Mouse (Mus musculus): ENCODE data around the gene Zc3h13. TPM values are rescaled to one million over a fixed set of nuclear protein-coding genes. Genes with fewer than 3 reads are reported as not detected.

The Zc3h13 gene
- polyA plus RNA-seq, 1 experiment from 2014 or later, result 19.2 TPM

GRCm38 (mm10) chr14:75269531-75269930, 14.6 kb upstream of the Zc3h13 start:
- Histone ChIP-seq H3K4me2 (no peak overlapping the region), H3K9ac (no peak overlapping the region), H3K4me3 (no peak overlapping the region), H3K4me1 (replicated peaks) (no peaks in the 10 kb centered on the region), H3K9me3 (replicated peaks) (no peaks in the 10 kb centered on the region), H3K27me3 (no peaks in the 10 kb centered on the region), H3K36me3 (no peaks in the 10 kb centered on the region), H3K27ac (no peak overlapping the region)
- no peak for ATAC-seq (replicated peaks; ENCODE audit: insufficient number of reproducible peaks, insufficient read depth, low FRiP score, low read depth)
- WGBS, result 59% methylated on average over 5 of the region's 5 CpGs

- 69% methylated on average over 6 of the region's 6 CpGs for WGBS
- Histone ChIP-seq H3K27me3 (no peaks in the 10 kb centered on the region), H3K9ac (no peak overlapping the region), H3K4me1 (replicated peaks) (peaks cover 8% of the 10 kb centered on the region), H3K4me3 (no peak overlapping the region), H3K27ac (no peak overlapping the region), H3K4me2 (no peak overlapping the region), H3K36me3 (no peaks in the 10 kb centered on the region), H3K9me3 (replicated peaks) (no peaks in the 10 kb centered on the region)
- no peak for ATAC-seq (replicated peaks; ENCODE audit: insufficient number of reproducible peaks, insufficient read depth, low FRiP score, low read depth)
Observed at GRCm38 (mm10) chr14:75279716-75280115, 4.5 kb upstream of the Zc3h13 start.

GRCm38 (mm10) chr14:75280406-75280805, 3.8 kb upstream of the Zc3h13 start:
- Histone ChIP-seq H3K36me3 (no peaks in the 10 kb centered on the region), H3K4me3 (no peak overlapping the region), H3K9ac (no peak overlapping the region), H3K4me1 (replicated peaks) (peaks cover 14% of the 10 kb centered on the region), H3K27ac (no peak overlapping the region), H3K27me3 (no peaks in the 10 kb centered on the region), H3K4me2 (no peak overlapping the region), H3K9me3 (replicated peaks) (no peaks in the 10 kb centered on the region)
- 33% methylated on average over 5 of the region's 5 CpGs for WGBS
- ATAC-seq (replicated peaks; ENCODE audit: insufficient number of reproducible peaks, insufficient read depth, low FRiP score, low read depth), result no peak

- Histone ChIP-seq H3K9ac (peak overlapping the region; percentile 95), H3K4me3 (peak overlapping the region; percentile 99), H3K9me3 (replicated peaks) (no peaks in the 10 kb centered on the region), H3K4me2 (peak overlapping the region; percentile 81), H3K4me1 (replicated peaks) (peaks cover 18% of the 10 kb centered on the region), H3K36me3 (no peaks in the 10 kb centered on the region), H3K27me3 (no peaks in the 10 kb centered on the region), H3K27ac (peak overlapping the region; percentile 90)
- WGBS, result 5% methylated on average over 19 of the region's 19 CpGs
- peak; percentile 45 for ATAC-seq (replicated peaks; ENCODE audit: insufficient number of reproducible peaks, insufficient read depth, low FRiP score, low read depth)
Observed at GRCm38 (mm10) chr14:75283609-75284192, 472 bp upstream of the Zc3h13 start.

- Histone ChIP-seq H3K27me3 (no peaks in the 10 kb centered on the region), H3K27ac (no peak overlapping the region), H3K36me3 (no peaks in the 10 kb centered on the region), H3K4me2 (no peak overlapping the region), H3K4me1 (replicated peaks) (0 out of 2 replicates have a peak, but pooled peaks cover 5% of the 10 kb centered on the region), H3K9me3 (replicated peaks) (no peaks in the 10 kb centered on the region), H3K9ac (no peak overlapping the region), H3K4me3 (no peak overlapping the region)
- ATAC-seq (replicated peaks; ENCODE audit: insufficient number of reproducible peaks, insufficient read depth, low FRiP score, low read depth), result no peak
- 83% methylated on average over 1 of the region's 1 CpGs for WGBS
Observed at GRCm38 (mm10) chr14:75301081-75301480, 16.9 kb downstream of the Zc3h13 start.

DNA sequence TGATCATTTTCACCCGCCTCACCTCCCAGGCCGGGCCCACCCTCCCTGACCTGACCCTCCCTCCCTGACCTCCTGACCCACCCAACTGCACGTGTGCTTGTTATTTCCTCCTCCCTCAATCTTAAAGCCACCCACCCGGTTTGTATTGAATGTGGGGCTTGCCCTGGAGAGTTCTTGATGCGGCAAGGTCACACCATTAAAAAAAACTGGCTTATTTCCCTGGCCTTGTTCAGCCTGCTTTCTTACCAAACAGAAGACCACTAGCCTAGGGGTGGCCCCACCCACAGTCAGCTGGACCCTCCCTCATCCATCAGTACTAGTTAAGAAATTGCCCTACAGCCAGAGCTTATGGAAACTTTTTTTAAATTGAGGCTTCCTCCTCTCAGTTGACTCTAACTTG, 19.6 kb downstream of the Zc3h13 start:
- no peak overlapping the region for H3K27ac ChIP-seq
- H3K4me3 ChIP-seq, result no peak overlapping the region
- no peaks in the 10 kb centered on the region for H3K36me3 ChIP-seq
- 63% methylated on average over 5 of the region's 5 CpGs for WGBS
- no peak for ATAC-seq (replicated peaks; ENCODE audit: insufficient number of reproducible peaks, insufficient read depth, low FRiP score, low read depth)
- no peaks in the 10 kb centered on the region for H3K27me3 ChIP-seq
- H3K9ac ChIP-seq, result no peak overlapping the region
- no peak overlapping the region for H3K4me2 ChIP-seq
- no peaks in the 10 kb centered on the region for H3K9me3 ChIP-seq (replicated peaks)
- 0 out of 2 replicates have a peak, but pooled peaks cover 5% of the 10 kb centered on the region for H3K4me1 ChIP-seq (replicated peaks)

DNA sequence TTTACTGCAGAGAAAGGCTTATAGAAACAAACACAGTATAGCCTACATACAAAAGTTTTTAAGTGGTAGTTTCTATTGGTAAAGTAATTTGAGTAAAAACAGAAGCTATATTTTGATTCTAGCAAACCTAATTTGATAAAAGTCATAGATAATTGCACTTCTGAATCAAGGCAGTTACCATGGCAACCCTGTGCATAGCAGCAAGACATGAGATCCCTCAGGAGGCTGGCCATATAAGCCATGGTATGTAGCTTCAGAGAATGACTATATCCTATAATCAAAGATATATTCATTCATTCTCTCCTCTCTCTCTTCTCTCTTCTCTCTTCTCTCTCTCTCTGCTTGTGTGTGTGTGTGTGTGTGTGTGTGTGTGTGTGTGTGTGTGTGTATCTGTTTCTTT, 23.7 kb downstream of the Zc3h13 start:
- Histone ChIP-seq H3K27ac (no peak overlapping the region), H3K27me3 (no peaks in the 10 kb centered on the region), H3K4me2 (no peak overlapping the region), H3K9ac (no peak overlapping the region), H3K4me1 (replicated peaks) (no peaks in the 10 kb centered on the region), H3K9me3 (replicated peaks) (no peaks in the 10 kb centered on the region), H3K36me3 (0 out of 2 replicates have a peak, but pooled peaks cover 5% of the 10 kb centered on the region), H3K4me3 (no peak overlapping the region)
- ATAC-seq (replicated peaks; ENCODE audit: insufficient number of reproducible peaks, insufficient read depth, low FRiP score, low read depth), result no peak

GRCm38 (mm10) chr14:75309336-75309992, 25.3 kb downstream of the Zc3h13 start:
- Histone ChIP-seq H3K36me3 (0 out of 2 replicates have a peak, but pooled peaks cover 5% of the 10 kb centered on the region), H3K4me3 (no peak overlapping the region), H3K9me3 (replicated peaks) (no peaks in the 10 kb centered on the region), H3K4me1 (replicated peaks) (no peaks in the 10 kb centered on the region), H3K9ac (no peak overlapping the region), H3K27me3 (no peaks in the 10 kb centered on the region), H3K27ac (no peak overlapping the region), H3K4me2 (no peak overlapping the region)
- WGBS, result 68% methylated on average over 5 of the region's 5 CpGs
- no peak for ATAC-seq (replicated peaks; ENCODE audit: insufficient number of reproducible peaks, insufficient read depth, low FRiP score, low read depth)

DNA sequence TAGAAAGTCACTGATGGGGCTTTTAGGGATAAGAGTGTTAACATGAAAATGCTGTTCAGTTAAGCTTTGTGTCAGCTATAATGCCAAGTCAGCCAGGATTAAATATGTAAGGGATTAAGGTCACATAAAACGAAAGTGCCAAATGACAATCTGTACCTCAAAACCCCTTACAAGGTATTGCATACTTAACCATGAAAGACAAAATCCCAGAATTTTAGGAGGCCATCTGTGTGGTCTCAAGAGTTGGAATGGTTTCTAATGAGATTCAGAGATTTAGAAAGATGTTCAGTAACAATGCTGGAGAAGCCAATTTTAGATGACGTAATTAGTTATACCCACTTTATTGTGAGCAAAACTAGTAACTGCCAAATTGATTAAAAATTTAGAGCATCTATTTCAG, 30.3 kb downstream of the Zc3h13 start:
- Histone ChIP-seq H3K9ac (no peak overlapping the region), H3K4me3 (no peak overlapping the region), H3K27me3 (no peaks in the 10 kb centered on the region), H3K4me1 (replicated peaks) (no peaks in the 10 kb centered on the region), H3K27ac (no peak overlapping the region), H3K4me2 (no peak overlapping the region), H3K36me3 (0 out of 2 replicates have a peak, but pooled peaks cover 4% of the 10 kb centered on the region), H3K9me3 (replicated peaks) (no peaks in the 10 kb centered on the region)
- no peak for ATAC-seq (replicated peaks; ENCODE audit: insufficient number of reproducible peaks, insufficient read depth, low FRiP score, low read depth)
- 83% methylated on average over 2 of the region's 2 CpGs for WGBS

GRCm38 (mm10) chr14:75318736-75319135, 34.6 kb downstream of the Zc3h13 start:
- Histone ChIP-seq H3K9ac (no peak overlapping the region), H3K4me3 (no peak overlapping the region), H3K36me3 (peaks cover 25% of the 10 kb centered on the region), H3K27ac (no peak overlapping the region), H3K9me3 (replicated peaks) (no peaks in the 10 kb centered on the region), H3K27me3 (no peaks in the 10 kb centered on the region), H3K4me2 (no peak overlapping the region), H3K4me1 (replicated peaks) (no peaks in the 10 kb centered on the region)
- ATAC-seq (replicated peaks; ENCODE audit: insufficient number of reproducible peaks, insufficient read depth, low FRiP score, low read depth), result no peak
- WGBS, result 74% methylated on average over 2 of the region's 2 CpGs

- no peak overlapping the region for H3K9ac ChIP-seq
- no peaks in the 10 kb centered on the region for H3K27me3 ChIP-seq
- peaks cover 34% of the 10 kb centered on the region for H3K36me3 ChIP-seq
- WGBS, result 82% methylated on average over 5 of the region's 5 CpGs
- no peaks in the 10 kb centered on the region for H3K9me3 ChIP-seq (replicated peaks)
- H3K4me2 ChIP-seq, result no peak overlapping the region
- no peak overlapping the region for H3K27ac ChIP-seq
- H3K4me1 ChIP-seq (replicated peaks), result no peaks in the 10 kb centered on the region
- H3K4me3 ChIP-seq, result no peak overlapping the region
- no peak for ATAC-seq (replicated peaks; ENCODE audit: insufficient number of reproducible peaks, insufficient read depth, low FRiP score, low read depth)
Observed at GRCm38 (mm10) chr14:75320269-75320668, 36.1 kb downstream of the Zc3h13 start.

- H3K9ac ChIP-seq, result no peak overlapping the region
- WGBS, result 95% methylated on average over 32 of the region's 32 CpGs
- no peaks in the 10 kb centered on the region for H3K27me3 ChIP-seq
- no peak for ATAC-seq (replicated peaks; ENCODE audit: insufficient number of reproducible peaks, insufficient read depth, low FRiP score, low read depth)
- H3K4me2 ChIP-seq, result no peak overlapping the region
- no peak overlapping the region for H3K4me3 ChIP-seq
- no peaks in the 10 kb centered on the region for H3K9me3 ChIP-seq (replicated peaks)
- H3K4me1 ChIP-seq (replicated peaks), result no peaks in the 10 kb centered on the region
- H3K36me3 ChIP-seq, result peaks cover 39% of the 10 kb centered on the region
- no peak overlapping the region for H3K27ac ChIP-seq
Observed at GRCm38 (mm10) chr14:75323354-75323753, 39.2 kb downstream of the Zc3h13 start.

Measured in heart, embryonic 15.5 days (tissue).